Mouse (Mus musculus): ENCODE measurements at regions not wholly inside any gene's neighbourhood (a gene's known extent, or its start where the extent isn't known, plus 50 kb on each side); places are given as distances from the start of the nearest gene placed in this dataset.

- no peak for TF ChIP-seq CTCF (IDR thresholded peaks at IDR 0.05; ENCODE audit: control insufficient read depth, insufficient read depth, insufficient replicate concordance, low read depth, low read length)
- no peak for TF ChIP-seq POLR2A (IDR thresholded peaks at IDR 0.05; ENCODE audit: control insufficient read depth, low read depth, low read length)
These were observed 209.8 kb upstream of the Peli2 start for GRCm38 (mm10) chr14:47910741-47911295.
